Mouse (Mus musculus) testis, adult 2 months (tissue): ENCODE results near the gene Uba5.

Experiments used
- CTCF ChIP-seq: fragments of 200-500 bp; IDR thresholded peaks from 2 replicates; pipeline ENCODE4 v1.5.1; 2012; ENCODE audit warnings: low read depth, mild to moderate bottlenecking, inconsistent platforms, low read length, moderate library complexity; ENCODE audit not compliant: control insufficient read depth, insufficient read depth, insufficient replicate concordance
- POLR2A ChIP-seq: fragments of 200-500 bp; IDR thresholded peaks from 2 replicates; pipeline ENCODE4 v1.6.1; 2012; ENCODE audit warnings: low read depth, mild to moderate bottlenecking, inconsistent platforms, low read length, moderate library complexity; ENCODE audit not compliant: control insufficient read depth

- TF ChIP-seq POLR2A (no peak), CTCF (no peak)
These were observed 37.9 kb upstream of the Uba5 start for GRCm38 (mm10) chr9:104100822-104101221.
